ENCODE assay signal across 10 mouse cellular contexts in the genomic region with DNA sequence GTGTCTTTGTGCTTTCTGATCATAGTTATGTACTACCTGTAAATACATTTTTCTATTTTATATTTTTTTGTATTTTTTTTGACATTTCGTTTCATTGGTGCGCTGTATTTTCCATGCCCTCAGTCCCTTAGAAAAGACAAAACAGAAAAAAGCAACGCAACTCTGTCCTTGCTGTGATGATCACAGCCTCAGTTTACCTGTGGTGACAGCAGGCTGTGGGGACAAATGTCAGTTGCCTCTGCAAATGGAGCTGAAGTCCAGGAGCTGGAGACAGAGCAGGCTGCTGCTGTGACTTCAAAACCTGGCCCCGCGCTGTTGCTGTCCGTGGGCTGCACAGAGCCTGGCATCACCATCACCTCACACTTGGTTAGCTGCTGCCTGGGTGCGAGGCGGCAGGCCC. TPM values are rescaled to one million over a fixed set of nuclear protein-coding genes. Genes with fewer than 3 reads are reported as not detected.
DNase-seq lines count a peak whose midpoint lies in the region; ATAC-seq lines count a peak whose summit lies in the region.
"Had no signal": no experiment of that assay in that cellular context is flagged by ENCODE, and none has a peak within 500 bp of the region (broad histone marks: within the 10 kb centered on the region; RNA-seq: fewer than 3 reads in every experiment).

A gene (minus strand): TSS at position 101 of the 400 bp plus-strand sequence.

- H3K9ac ChIP-seq in heart, embryonic 13.5 days: no peak within 1 kb of the TSS
- H3K9ac ChIP-seq in hindbrain, embryonic 12.5 days: no peak within 1 kb of the TSS
- H3K9ac ChIP-seq in liver, embryonic 13.5 days: no peak within 1 kb of the TSS

- WGBS in heart, embryonic 13.5 days: 89% methylated on average over 8 of the region's 8 CpGs
- 99% methylated on average over 8 of the region's 8 CpGs for WGBS in hindbrain, embryonic 12.5 days
- 90% methylated on average over 8 of the region's 8 CpGs for WGBS in liver, embryonic 13.5 days (ENCODE audit: insufficient replicate concordance)

- no peak for ATAC-seq in heart, embryonic 13.5 days (ENCODE audit: extremely low read depth, insufficient number of reproducible peaks, low FRiP score, low TSS enrichment)
- ATAC-seq in activated CD4-positive, CD25-positive, alpha-beta regulatory T cell, adult 4 months: no peak
- no peak for ATAC-seq in hindbrain, embryonic 12.5 days (ENCODE audit: low FRiP score)
- ATAC-seq in liver, embryonic 13.5 days (ENCODE audit: low read depth): no peak

- H3K4me1 ChIP-seq in heart, embryonic 13.5 days: peaks cover 18% of the 10 kb centered on the region
- no peaks in the 10 kb centered on the region for H3K4me1 ChIP-seq in hindbrain, embryonic 12.5 days
- peaks cover 18% of the 10 kb centered on the region for H3K4me1 ChIP-seq in liver, embryonic 13.5 days (replicated peaks)

- no peak within 1 kb of the TSS for H3K4me3 ChIP-seq in heart, embryonic 13.5 days
- H3K4me3 ChIP-seq in hindbrain, embryonic 12.5 days: no peak within 1 kb of the TSS
- no peak within 1 kb of the TSS for H3K4me3 ChIP-seq in liver, embryonic 13.5 days (replicated peaks)

- H3K27ac ChIP-seq in heart, embryonic 13.5 days (replicated peaks): no peak within 1 kb of the TSS
- H3K27ac ChIP-seq in hindbrain, embryonic 12.5 days: no peak within 1 kb of the TSS
- no peak within 1 kb of the TSS for H3K27ac ChIP-seq in liver, embryonic 13.5 days

- no peak for DNase-seq in heart, adult 18-20 months
- DNase-seq in liver, embryonic 13.5 days: no peak
- DNase-seq in urinary bladder, postnatal 10 days (ENCODE audit: low spot score): no peak
- DNase-seq in cerebellum, postnatal 36 days: no peak
- no peak for DNase-seq in layer of hippocampus, postnatal 36 days
- DNase-seq: thymus, adult 18-20 months had no signal

- no peaks in the 10 kb centered on the region for H3K9me3 ChIP-seq in heart, embryonic 13.5 days
- no peaks in the 10 kb centered on the region for H3K9me3 ChIP-seq in hindbrain, embryonic 12.5 days (replicated peaks)
- no peaks in the 10 kb centered on the region for H3K9me3 ChIP-seq in liver, embryonic 13.5 days (replicated peaks)

- no peaks in the 10 kb centered on the region for H3K27me3 ChIP-seq in heart, embryonic 13.5 days (replicated peaks)
- no peaks in the 10 kb centered on the region for H3K27me3 ChIP-seq in hindbrain, embryonic 12.5 days
- no peaks in the 10 kb centered on the region for H3K27me3 ChIP-seq in liver, embryonic 13.5 days

- H3K36me3 ChIP-seq in heart, embryonic 13.5 days: peaks cover 94% of the 10 kb centered on the region
- H3K36me3 ChIP-seq in hindbrain, embryonic 12.5 days: peaks cover 62% of the 10 kb centered on the region
- peaks cover 80% of the 10 kb centered on the region for H3K36me3 ChIP-seq in liver, embryonic 13.5 days

- H3K4me2 ChIP-seq in heart, embryonic 13.5 days: no peak within 1 kb of the TSS
- no peak within 1 kb of the TSS for H3K4me2 ChIP-seq in hindbrain, embryonic 12.5 days (replicated peaks)
- H3K4me2 ChIP-seq in liver, embryonic 13.5 days: no peak within 1 kb of the TSS

RNA-seq across cellular contexts. Expression of the gene that starts here (rescaled TPM):
- 16.7 and 18.7 TPM in 2 replicates for polyA plus RNA-seq in heart, embryonic 13.5 days (2015; fragmentation: Nextera tagmentation; extraction: Ambion mirVana)
- total RNA-seq in heart, adult 18-20 months (2021): not detected
- 10 to 100 TPM; 11.7 to 19.1 TPM for polyA plus RNA-seq in activated CD4-positive, CD25-positive, alpha-beta regulatory T cell, adult 4 months (2017; shearing (Covaris generic))
- polyA plus RNA-seq in hindbrain, embryonic 12.5 days (2016; fragmentation: Nextera tagmentation; extraction: Ambion mirVana): 22.3 and 30.3 TPM in 2 replicates
- 11.1 and 12.0 TPM in 2 replicates for polyA plus RNA-seq in liver, embryonic 13.5 days (2015; fragmentation: Nextera tagmentation; extraction: Ambion mirVana)
- total RNA-seq in layer of hippocampus, postnatal 36 days (2021): not detected
- total RNA-seq: megakaryocyte progenitor cell, adult 5-6 weeks had no signal
